Mouse (Mus musculus): Measurements from ENCODE around the gene Adam6b. TPM values are rescaled to one million over a fixed set of nuclear protein-coding genes. Genes with fewer than 3 reads are reported as not detected.
"Not testable (repeated sequence)": the region's sequence is repeated elsewhere in the genome, so short reads cannot be mapped to it uniquely, and the experiment has no call there.

The Adam6b gene
- not detected in 2 replicates for polyA plus RNA-seq (2015; fragmentation: Nextera tagmentation; extraction: Ambion mirVana)

DNA sequence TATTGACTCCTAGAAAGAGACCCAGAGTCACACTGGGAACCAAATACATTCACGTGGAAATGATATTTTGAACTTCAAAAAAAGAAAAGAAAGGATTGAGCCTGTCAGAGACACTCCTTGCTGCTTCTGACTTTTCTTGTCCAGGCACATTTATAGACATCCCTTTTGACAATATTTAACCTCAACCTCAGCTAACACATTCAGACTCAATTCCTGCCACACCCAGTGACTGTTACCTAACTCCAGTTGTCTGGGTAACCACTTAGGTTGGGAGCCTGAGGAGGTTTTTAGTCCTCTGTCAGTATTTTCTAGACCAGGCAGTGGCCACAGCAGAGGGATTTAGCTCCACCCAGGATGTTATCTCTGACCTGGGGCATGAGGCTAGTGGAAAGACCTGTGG, at the start of gene Adam6b:
Gene Adam6b, plus strand, starts transcription at position 301 of the 400 bp plus-strand sequence.
- H3K27me3 ChIP-seq; H3K36me3 ChIP-seq; H3K9me3 ChIP-seq; H3K4me2 ChIP-seq (replicated peaks); ATAC-seq (ENCODE audit: low FRiP score, low read depth); H3K9ac ChIP-seq; H3K27ac ChIP-seq; H3K4me1 ChIP-seq; H3K4me3 ChIP-seq: not testable (repeated sequence)
- 88% methylated on average over 1 of the region's 1 CpGs for WGBS

DNA sequence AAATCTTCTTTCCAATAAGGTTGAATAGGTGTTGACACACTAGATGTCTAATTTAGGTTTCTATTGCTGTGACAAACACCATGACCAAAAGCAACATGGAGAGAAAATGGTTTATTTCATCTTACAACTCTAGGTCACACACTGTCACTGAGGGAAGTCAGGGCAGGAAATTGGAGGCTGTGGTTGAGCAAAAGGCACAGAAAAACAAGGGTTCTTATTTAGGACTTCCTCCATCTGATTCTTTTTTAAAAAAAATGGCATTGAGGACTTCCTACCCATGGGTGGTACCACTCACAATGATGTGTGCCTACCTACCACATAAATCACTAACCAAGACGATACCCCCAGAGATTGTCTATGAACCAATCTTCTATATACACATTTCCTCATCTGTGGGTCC, 43.2 kb upstream of the Adam6b start:
- no peak overlapping the region for H3K9ac ChIP-seq
- WGBS: 90% methylated on average over 1 of the region's 1 CpGs

DNA sequence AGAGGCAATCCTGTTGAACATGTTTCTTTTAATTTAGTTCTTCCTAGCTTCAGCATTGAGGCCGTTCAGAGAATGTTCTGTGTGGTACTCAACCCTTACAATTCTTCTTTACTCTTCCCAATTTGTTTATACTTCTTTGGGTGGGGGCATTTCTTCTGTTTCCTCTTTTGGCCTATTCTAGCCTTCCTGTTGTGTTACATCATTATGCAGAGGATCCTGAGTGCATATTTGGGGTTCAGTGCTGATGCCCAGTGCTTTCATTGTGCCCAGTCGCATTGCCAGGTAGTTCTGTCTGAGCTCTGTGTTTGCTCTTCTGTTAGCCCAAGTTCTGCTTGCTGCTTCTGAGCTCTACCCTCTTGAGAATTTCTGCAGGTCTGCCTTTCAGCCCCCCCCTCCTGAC, 13.1 kb upstream of the Adam6b start:
- WGBS: 73% methylated on average over 2 of the region's 2 CpGs

More for the DNA sequence above, 43.2 kb upstream of the Adam6b start:
- ATAC-seq (ENCODE audit: low FRiP score, low read depth): no peak
- H3K4me2 ChIP-seq (replicated peaks): no peak overlapping the region
- H3K9me3 ChIP-seq: no peaks in the 10 kb centered on the region
- no peaks in the 10 kb centered on the region for H3K27me3 ChIP-seq
- H3K36me3 ChIP-seq: no peaks in the 10 kb centered on the region
- H3K4me3 ChIP-seq: no peak overlapping the region
- no peak overlapping the region for H3K27ac ChIP-seq
- no peaks in the 10 kb centered on the region for H3K4me1 ChIP-seq

GRCm38 (mm10) chr12:113482147-113482546, 7.2 kb upstream of the Adam6b start:
- Histone ChIP-seq H3K36me3 (no peaks in the 10 kb centered on the region), H3K9ac (no peak overlapping the region), H3K4me2 (replicated peaks) (no peak overlapping the region), H3K27me3 (no peaks in the 10 kb centered on the region), H3K4me1 (no peaks in the 10 kb centered on the region), H3K9me3 (no peaks in the 10 kb centered on the region), H3K4me3 (no peak overlapping the region), H3K27ac (no peak overlapping the region)
- 82% methylated on average over 2 of the region's 2 CpGs for WGBS
- no peak for ATAC-seq (ENCODE audit: low FRiP score, low read depth)

More for the DNA sequence above, 13.1 kb upstream of the Adam6b start:
- no peak for ATAC-seq (ENCODE audit: low FRiP score, low read depth)
- H3K9me3 ChIP-seq: no peaks in the 10 kb centered on the region
- H3K27me3 ChIP-seq: no peaks in the 10 kb centered on the region
- H3K27ac ChIP-seq: no peak overlapping the region
- no peak overlapping the region for H3K4me3 ChIP-seq
- H3K9ac ChIP-seq: no peak overlapping the region
- H3K36me3 ChIP-seq: no peaks in the 10 kb centered on the region
- H3K4me2 ChIP-seq (replicated peaks): no peak overlapping the region
- no peaks in the 10 kb centered on the region for H3K4me1 ChIP-seq

GRCm38 (mm10) chr12:113482661-113483389, 6.5 kb upstream of the Adam6b start:
- no peak overlapping the region for H3K9ac ChIP-seq
- WGBS: 64% methylated on average over 4 of the region's 4 CpGs
- no peak overlapping the region for H3K27ac ChIP-seq
- H3K27me3 ChIP-seq: no peaks in the 10 kb centered on the region
- ATAC-seq (ENCODE audit: low FRiP score, low read depth): no peak
- H3K36me3 ChIP-seq: no peaks in the 10 kb centered on the region
- no peaks in the 10 kb centered on the region for H3K4me1 ChIP-seq
- no peaks in the 10 kb centered on the region for H3K9me3 ChIP-seq
- H3K4me2 ChIP-seq (replicated peaks): no peak overlapping the region
- no peak overlapping the region for H3K4me3 ChIP-seq

- no peaks in the 10 kb centered on the region for H3K36me3 ChIP-seq
- ATAC-seq (ENCODE audit: low FRiP score, low read depth): no peak
- no peaks in the 10 kb centered on the region for H3K9me3 ChIP-seq
- H3K4me1 ChIP-seq: no peaks in the 10 kb centered on the region
- H3K27ac ChIP-seq: no peak overlapping the region
- WGBS: 82% methylated on average over 2 of the region's 2 CpGs
- H3K27me3 ChIP-seq: no peaks in the 10 kb centered on the region
- H3K9ac ChIP-seq: no peak overlapping the region
- H3K4me2 ChIP-seq (replicated peaks): no peak overlapping the region
- H3K4me3 ChIP-seq: no peak overlapping the region
These were observed 5.7 kb upstream of the Adam6b start for GRCm38 (mm10) chr12:113483492-113484162.

DNA sequence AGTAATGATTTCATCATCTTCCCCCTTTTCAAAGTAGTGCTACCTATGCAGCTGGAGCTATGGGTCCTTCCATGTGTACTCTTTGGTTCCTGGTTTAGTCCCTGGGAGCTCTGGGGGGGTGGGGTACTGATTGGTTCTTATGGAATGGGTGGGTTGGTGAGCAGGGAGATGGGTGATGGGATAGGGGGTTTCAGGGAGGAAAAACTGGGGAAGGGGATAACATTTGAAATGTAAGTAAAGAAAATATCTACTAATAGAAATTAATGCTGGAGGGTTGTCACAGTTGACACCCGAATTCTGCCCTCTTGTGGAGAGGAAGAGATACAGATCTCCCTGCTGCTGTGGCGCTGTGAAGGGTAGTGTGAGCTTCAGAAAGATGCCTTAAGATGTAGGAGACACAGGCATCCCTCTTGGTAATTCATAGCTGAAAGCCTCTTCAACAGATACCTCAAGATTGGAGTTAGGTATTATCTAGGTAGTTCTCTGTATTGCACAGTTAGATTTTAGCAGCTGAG, 4.3 kb upstream of the Adam6b start:
- Histone ChIP-seq H3K36me3 (no peaks in the 10 kb centered on the region), H3K4me2 (replicated peaks) (no peak overlapping the region), H3K4me3 (no peak overlapping the region), H3K4me1 (no peaks in the 10 kb centered on the region), H3K27ac (no peak overlapping the region), H3K9ac (no peak overlapping the region), H3K27me3 (no peaks in the 10 kb centered on the region), H3K9me3 (no peaks in the 10 kb centered on the region)
- ATAC-seq (ENCODE audit: low FRiP score, low read depth): no peak
- 35% methylated on average over 2 of the region's 2 CpGs for WGBS

DNA sequence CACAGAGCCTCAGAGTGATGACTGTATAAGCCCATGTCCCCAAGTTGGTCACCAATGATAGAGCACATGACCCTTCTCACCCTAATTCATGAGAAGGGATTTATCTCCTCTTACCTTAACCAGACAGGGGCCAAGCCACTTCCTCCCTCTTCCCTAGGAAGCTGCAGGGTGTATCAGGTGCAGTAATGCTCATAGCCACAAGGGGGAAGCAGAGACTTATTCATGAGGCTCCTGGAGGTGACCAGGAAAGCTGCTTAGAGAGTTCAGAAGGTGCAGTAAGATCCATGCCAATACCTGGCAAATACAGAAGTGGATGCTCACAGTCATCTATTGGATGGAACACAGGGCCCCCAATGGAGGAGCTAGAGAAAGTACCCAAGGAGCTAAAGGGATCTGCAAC, 1.6 kb upstream of the Adam6b start:
- not testable (repeated sequence) for H3K4me1 ChIP-seq; H3K4me3 ChIP-seq; H3K27me3 ChIP-seq; H3K4me2 ChIP-seq (replicated peaks); H3K9me3 ChIP-seq; H3K36me3 ChIP-seq; H3K27ac ChIP-seq; ATAC-seq (ENCODE audit: low FRiP score, low read depth); H3K9ac ChIP-seq

DNA sequence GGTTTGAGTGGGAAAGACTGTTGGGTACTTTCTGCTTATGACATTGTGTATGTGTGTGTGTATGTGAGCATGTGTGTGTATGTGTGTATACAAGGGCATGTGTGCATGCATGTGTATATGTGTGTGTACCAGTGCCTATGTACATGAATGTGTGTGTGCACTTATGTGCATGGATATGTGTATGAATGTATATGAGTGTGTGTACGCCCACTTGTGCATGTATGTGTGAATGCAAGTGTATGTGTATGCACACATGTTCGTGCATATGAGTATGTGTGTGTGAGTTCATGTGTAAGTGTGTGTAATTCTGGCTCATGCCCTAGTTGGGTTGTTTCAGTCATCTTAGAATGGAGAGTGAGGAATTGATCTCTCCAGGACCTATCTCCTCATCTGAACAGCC, 36.6 kb downstream of the Adam6b start:
- Histone ChIP-seq H3K27ac (no peak overlapping the region), H3K4me2 (replicated peaks) (no peak overlapping the region), H3K9me3 (0 out of 2 replicates have a peak, but pooled peaks cover 8% of the 10 kb centered on the region), H3K27me3 (no peaks in the 10 kb centered on the region), H3K36me3 (no peaks in the 10 kb centered on the region), H3K4me3 (no peak overlapping the region), H3K9ac (no peak overlapping the region), H3K4me1 (no peaks in the 10 kb centered on the region)
- ATAC-seq (ENCODE audit: low FRiP score, low read depth): no peak
- 70% methylated on average over 2 of the region's 2 CpGs for WGBS

Other genes with a start within 250 kb of the Adam6b start
- not detected in 2 replicates for gene Adam6a, start 54.4 kb downstream of the Adam6b start, polyA plus RNA-seq (2015; fragmentation: Nextera tagmentation; extraction: Ambion mirVana)